Mouse (Mus musculus): ENCODE measurements at regions not wholly inside any gene's neighbourhood (a gene's known extent, or its start where the extent isn't known, plus 50 kb on each side); places are given as distances from the start of the nearest gene placed in this dataset.
A peak's percentile ranks its signal among the peaks of the same experiment; 100 is the strongest.

GRCm38 (mm10) chr11:79825881-79826280 lies 136.3 kb downstream of the Utp6 start:
- peak; percentile 43 to 58 for DNase-seq

- peak; percentile 59 to 68 for DNase-seq
Measured at GRCm38 (mm10) chr11:79823631-79824310, 138.4 kb downstream of the Utp6 start.

- DNase-seq: no peak
Measured at GRCm38 (mm10) chr11:79821986-79822385, 140.2 kb downstream of the Utp6 start.

GRCm38 (mm10) chr11:79815156-79815555 lies 147.0 kb downstream of the Utp6 start:
- no peak for DNase-seq

- DNase-seq: no peak
Measured at GRCm38 (mm10) chr11:79806911-79807466, 155.2 kb downstream of the Utp6 start.

- no peak for DNase-seq
Measured at GRCm38 (mm10) chr11:79806417-79806816, 155.8 kb downstream of the Utp6 start.

- DNase-seq: no peak
Measured at GRCm38 (mm10) chr11:79805981-79806415, 156.2 kb downstream of the Utp6 start.

- DNase-seq: no peak
Measured at GRCm38 (mm10) chr11:79803971-79804370, 158.2 kb downstream of the Utp6 start.

GRCm38 (mm10) chr11:79803006-79803405 lies 159.2 kb downstream of the Utp6 start:
- DNase-seq: no peak

- no peak for DNase-seq
Measured at GRCm38 (mm10) chr11:79802566-79802965, 159.6 kb downstream of the Utp6 start.

GRCm38 (mm10) chr11:79800256-79800655 lies 161.9 kb downstream of the Utp6 start:
- DNase-seq: no peak

- DNase-seq: no peak
Measured at GRCm38 (mm10) chr11:79788251-79788741, 173.9 kb downstream of the Utp6 start.

- no peak for DNase-seq
Measured at GRCm38 (mm10) chr11:79787766-79788165, 174.4 kb downstream of the Utp6 start.

- DNase-seq: no peak
Measured at GRCm38 (mm10) chr11:79784071-79784470, 178.1 kb downstream of the Utp6 start.

GRCm38 (mm10) chr11:79781966-79782365 lies 180.2 kb downstream of the Utp6 start:
- no peak for DNase-seq

- peak; percentile 61 to 65 for DNase-seq
Measured at GRCm38 (mm10) chr11:79779756-79780155, 182.4 kb downstream of the Utp6 start.

- DNase-seq: peak; percentile 64 to 73
Measured at GRCm38 (mm10) chr11:79778522-79778921, 183.7 kb downstream of the Utp6 start.

- peak; percentile 87 to 90 for DNase-seq
Measured at GRCm38 (mm10) chr11:79777988-79778387, 184.2 kb downstream of the Utp6 start.

GRCm38 (mm10) chr11:79776577-79776976 lies 185.6 kb downstream of the Rab11fip4 start:
- no peak for DNase-seq

GRCm38 (mm10) chr11:79773755-79774154 lies 182.7 kb downstream of the Rab11fip4 start:
- DNase-seq: no peak

GRCm38 (mm10) chr11:79771431-79771830 lies 180.4 kb downstream of the Rab11fip4 start:
- DNase-seq: peak; percentile 56 to 71

GRCm38 (mm10) chr11:79767111-79767510 lies 176.1 kb downstream of the Rab11fip4 start:
- DNase-seq: no peak

- DNase-seq: no peak
Measured at GRCm38 (mm10) chr11:79766036-79766435, 175.0 kb downstream of the Rab11fip4 start.

- DNase-seq: no peak
Measured at GRCm38 (mm10) chr11:79765396-79765795, 174.4 kb downstream of the Rab11fip4 start.

Data from adrenal gland, postnatal 36 days (tissue).